Mouse (Mus musculus) 416B (cell line): ENCODE results near the gene Rhbdl3.

Experiments
- DNase-seq: peaks from one replicate; pipeline ENCODE4 v3.0.0; 2011; ENCODE audit warnings: low read depth

Rhbdl3 gene

GRCm38 (mm10) chr11:80386790-80387189, 86.1 kb downstream of the Rhbdl3 start:
- DNase-seq = no peak

- no peak for DNase-seq
Measured at GRCm38 (mm10) chr11:80389885-80390284, 89.2 kb downstream of the Rhbdl3 start.

GRCm38 (mm10) chr11:80391407-80392120, 90.9 kb downstream of the Rhbdl3 start:
- DNase-seq = no peak

GRCm38 (mm10) chr11:80395930-80396329, 95.2 kb downstream of the Rhbdl3 start:
- DNase-seq = no peak

GRCm38 (mm10) chr11:80396617-80397016, 95.9 kb downstream of the Rhbdl3 start:
- DNase-seq = no peak
